Mouse (Mus musculus) CH12.LX (cell line): ENCODE measurements around the gene Gdap1l1.

Experiments used
- CTCF ChIP-seq, 2 experiments: IDR thresholded peaks in 1 of 2; conservative IDR thresholded peaks in 1 of 2; 2 replicates each; pipeline ENCODE4 v1.5.1; 2011 to 2012; ENCODE audit warnings: low read depth in 2 of 2, low read length in 2 of 2, improper control_type of control experiment in 1 of 2, inconsistent platforms in 1 of 2, mild to moderate bottlenecking in 1 of 2, moderate library complexity in 1 of 2
- SIN3A ChIP-seq: IDR thresholded peaks from 2 replicates; pipeline ENCODE4 v1.6.1; 2012; ENCODE audit warnings: low read length, improper control_type of control experiment, inconsistent platforms

GRCm38 (mm10) chr2:163393241-163393640 lies 45.0 kb upstream of the Gdap1l1 start:
- TF ChIP-seq SIN3A (no peak), CTCF (conservative IDR thresholded peaks at IDR 0.05 in 1 of 2, IDR thresholded peaks at IDR 0.05 in 1 of 2; ENCODE audit: low read depth in 2 of 2, low read length in 2 of 2) (no peak)
